Mouse (Mus musculus) midbrain, embryonic 10.5 days (tissue): ENCODE data around the gene Tsnaxip1. TPM values are rescaled to one million over a fixed set of nuclear protein-coding genes. Genes with fewer than 3 reads are reported as not detected.
A peak's percentile ranks its signal among the peaks of the same experiment; 100 is the strongest.

Experiments
- DNase-seq: peaks from one replicate; pipeline ENCODE4 v3.0.0-alpha.2; 2017; ENCODE audit warnings: low spot score
- H3K27ac ChIP-seq: fragments of 300-500 bp; sonication (generic); replicated peaks from 2 replicates; pipeline ENCODE4 v1.5.1; 2016; ENCODE audit warnings: mild to moderate bottlenecking
- H3K27me3 ChIP-seq: fragments of 300-500 bp; sonication (generic); 2 replicates; pipeline ENCODE4 v1.6.1; 2016; ENCODE audit warnings: low read depth, mild to moderate bottlenecking; ENCODE audit not compliant: poor library complexity, severe bottlenecking
- H3K36me3 ChIP-seq: fragments of 300-500 bp; sonication (generic); 2 replicates; pipeline ENCODE4 v1.6.1; 2016; ENCODE audit warnings: mild to moderate bottlenecking, moderate library complexity
- H3K4me1 ChIP-seq: fragments of 300-500 bp; sonication (generic); 2 replicates; pipeline ENCODE4 v1.6.1; 2016
- H3K4me3 ChIP-seq: fragments of 300-500 bp; sonication (generic); 2 replicates; pipeline ENCODE4 v1.5.1; 2016; ENCODE audit warnings: mild to moderate bottlenecking, moderate library complexity
- H3K9me3 ChIP-seq: fragments of 300-500 bp; sonication (generic); replicated peaks from 2 replicates; pipeline ENCODE4 v1.6.1; 2016; ENCODE audit warnings: mild to moderate bottlenecking
- WGBS: fragments of 180-500 bp; shearing (Covaris S2); methylation state at CpG from one replicate; pipeline ENCODE4 v1.1.7; 2016; 5-methylcytosine and 5-hydroxymethylcytosine counted together
- polyA plus RNA-seq: library from polyadenylated mRNA; unstranded; fragments of >200 nt; fragmentation: Nextera tagmentation; extraction: Ambion mirVana; gene quantifications from 2 replicates; pipeline ENCODE4 v1.2.1, GENCODE M21; 2016

Gene Tsnaxip1
- polyA plus RNA-seq, result 0.22 and 0.23 TPM in 2 replicates

DNA sequence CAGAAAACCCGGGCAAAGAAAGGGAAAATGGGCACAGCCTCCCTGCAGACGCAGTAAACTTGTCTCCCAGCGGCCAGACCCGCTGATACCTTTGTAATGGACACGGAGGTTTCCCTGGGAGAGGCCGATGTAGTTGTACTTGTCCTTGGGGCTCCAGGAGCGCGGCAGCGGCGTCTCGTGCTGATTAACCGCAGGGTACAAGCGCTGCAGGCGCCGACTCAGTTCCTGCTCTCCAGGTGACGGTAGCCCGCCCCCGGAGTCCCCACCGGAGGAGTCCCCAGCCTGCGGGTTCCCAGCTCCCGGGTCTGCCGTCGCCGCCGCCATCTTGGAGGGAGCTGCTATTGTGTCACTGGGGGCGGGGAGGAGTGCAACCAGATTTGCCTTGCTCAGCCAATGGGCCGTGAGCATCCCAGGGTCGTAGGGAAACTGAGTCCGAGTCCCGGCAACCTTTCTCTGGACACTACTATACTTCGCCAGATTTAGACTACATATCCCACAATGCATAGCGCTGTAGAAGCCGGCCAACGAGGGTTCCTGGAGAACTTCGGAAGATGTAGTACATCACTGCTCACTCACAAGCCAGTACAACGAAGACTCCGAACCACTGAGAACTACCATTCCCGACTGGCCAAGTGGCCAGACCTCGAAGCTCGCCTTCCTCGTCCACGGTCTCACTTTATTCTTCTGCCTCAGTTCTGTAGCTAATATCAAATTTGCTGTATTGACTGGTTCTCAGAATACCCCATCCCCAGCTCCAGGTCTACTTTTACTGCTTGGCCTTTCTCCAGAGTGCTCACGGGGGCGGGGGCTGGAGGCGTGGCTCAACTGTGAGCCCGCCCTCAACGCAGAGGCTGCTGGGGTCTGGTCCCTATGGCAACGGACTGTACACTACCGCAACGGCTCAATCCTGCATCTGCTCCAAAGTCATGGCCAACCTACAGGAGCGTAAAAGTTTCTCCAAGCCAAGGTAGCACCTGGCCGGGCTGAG lies at the start of gene Tsnaxip1, which contains the start of gene Ranbp10:
Gene Tsnaxip1 (plus strand): TSS at position 871 of the 988 bp plus-strand sequence.
Gene Ranbp10 (minus strand): TSS at position 490 of the 988 bp plus-strand sequence.
- Histone ChIP-seq H3K4me1 (peaks cover 20% of the 10 kb centered on the region), H3K27ac (peak within 1 kb of the TSS; percentile 94), H3K4me3 (peak within 1 kb of the TSS; percentile 97), H3K9me3 (no peaks in the 10 kb centered on the region), H3K27me3 (no peaks in the 10 kb centered on the region), H3K36me3 (peaks cover 38% of the 10 kb centered on the region)
- DNase-seq, result peak; percentile 96
- whole genome bisulfite sequencing, result under 1% methylated on average over 52 of the region's 52 CpGs

DNA sequence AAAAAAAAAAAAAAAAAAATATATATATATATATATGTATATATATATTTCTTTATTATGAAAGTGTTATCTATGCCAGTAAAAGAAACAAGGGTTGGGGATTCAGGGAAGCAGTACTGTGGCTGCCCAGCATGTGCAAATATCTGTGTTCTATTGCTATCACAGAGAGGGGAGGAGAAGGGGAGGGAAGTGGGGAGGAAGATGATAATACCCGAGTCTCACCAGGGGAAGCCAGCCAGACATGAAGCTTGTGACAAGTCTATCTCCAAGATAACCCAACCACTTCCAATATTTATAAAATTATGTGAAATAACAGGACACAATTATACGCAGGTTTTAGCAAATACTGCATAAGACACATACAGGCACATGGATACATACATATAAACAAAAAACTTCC lies 49.7 kb upstream of the Tsnaxip1 start:
- H3K4me1 ChIP-seq, result no peaks in the 10 kb centered on the region
- H3K4me3 ChIP-seq, result no peak overlapping the region
- DNase-seq, result no peak
- H3K27ac ChIP-seq, result no peak overlapping the region
- peaks cover 99% of the 10 kb centered on the region for H3K36me3 ChIP-seq
- no peaks in the 10 kb centered on the region for H3K9me3 ChIP-seq
- no peaks in the 10 kb centered on the region for H3K27me3 ChIP-seq
- WGBS, result 96% methylated on average over 2 of the region's 2 CpGs

DNA sequence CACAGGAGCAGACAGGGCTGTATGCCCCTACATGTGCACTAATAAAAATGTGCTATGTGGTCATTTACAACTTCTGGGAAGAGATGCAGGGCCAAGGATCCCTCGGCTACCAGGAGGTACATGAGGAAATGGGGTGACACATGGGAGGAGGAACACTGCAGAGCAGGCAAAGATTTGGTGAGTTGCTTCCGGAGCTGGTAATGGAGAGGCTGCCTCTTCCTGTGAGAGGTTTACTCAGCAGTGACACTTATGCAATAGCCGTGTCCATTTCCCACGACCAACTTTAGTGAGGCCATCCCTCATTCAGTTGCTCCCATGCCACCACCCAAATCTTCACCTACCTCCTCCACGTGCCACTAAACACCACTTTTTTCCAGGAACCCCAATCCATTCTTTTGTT lies 47.2 kb upstream of the Tsnaxip1 start:
- WGBS, result 94% methylated on average over 5 of the region's 5 CpGs
- Histone ChIP-seq H3K9me3 (no peaks in the 10 kb centered on the region), H3K27me3 (no peaks in the 10 kb centered on the region), H3K27ac (no peak overlapping the region), H3K4me1 (no peaks in the 10 kb centered on the region), H3K4me3 (no peak overlapping the region), H3K36me3 (peaks cover 95% of the 10 kb centered on the region)
- no peak for DNase-seq

DNA sequence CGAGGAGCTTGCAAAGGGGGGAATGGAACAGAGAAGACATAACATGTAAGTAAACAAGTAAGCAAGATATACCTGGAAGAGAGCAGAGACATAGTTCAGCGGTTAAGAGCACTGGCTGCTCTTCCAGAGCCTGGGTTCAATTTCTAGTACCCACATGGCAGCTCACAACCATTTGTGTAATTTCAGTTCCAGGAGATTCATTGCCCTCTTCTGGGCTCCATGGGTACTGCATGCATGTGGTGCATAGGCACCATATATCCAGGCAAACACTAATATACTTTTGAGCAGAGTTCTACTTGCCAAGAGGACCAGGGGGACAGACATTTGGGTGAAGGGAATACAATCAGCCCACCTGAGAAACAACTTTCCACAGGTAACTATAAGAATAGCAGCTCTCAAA lies 39.3 kb upstream of the Tsnaxip1 start:
- DNase-seq, result peak; percentile 59
- no peak overlapping the region for H3K4me3 ChIP-seq
- H3K9me3 ChIP-seq, result no peaks in the 10 kb centered on the region
- 85% methylated on average over 2 of the region's 2 CpGs for WGBS
- no peak overlapping the region for H3K27ac ChIP-seq
- H3K27me3 ChIP-seq, result no peaks in the 10 kb centered on the region
- H3K36me3 ChIP-seq, result peaks cover 50% of the 10 kb centered on the region
- peaks cover 6% of the 10 kb centered on the region for H3K4me1 ChIP-seq

DNA sequence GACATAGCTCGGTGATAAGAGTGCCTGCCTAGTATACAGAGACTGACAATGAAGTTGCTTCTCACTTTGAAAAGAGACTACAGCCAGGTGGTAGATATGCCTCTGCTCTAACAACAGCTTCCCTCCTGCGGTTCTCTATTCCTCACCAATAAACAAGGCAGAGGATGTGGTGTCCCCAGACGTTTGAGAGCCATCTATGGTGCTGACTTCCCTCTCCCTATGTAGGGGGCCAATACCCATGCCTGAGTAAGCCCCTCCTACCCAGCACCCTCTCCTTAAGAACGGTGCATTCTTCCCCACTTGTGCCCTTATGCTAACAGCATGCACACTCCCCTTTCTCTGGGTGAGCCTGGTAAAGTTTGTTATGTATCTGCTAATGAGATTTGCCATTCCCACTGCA lies 38.6 kb upstream of the Tsnaxip1 start:
- no peaks in the 10 kb centered on the region for H3K9me3 ChIP-seq
- H3K27ac ChIP-seq, result no peak overlapping the region
- no peak for DNase-seq
- peaks cover 6% of the 10 kb centered on the region for H3K4me1 ChIP-seq
- peaks cover 43% of the 10 kb centered on the region for H3K36me3 ChIP-seq
- H3K4me3 ChIP-seq, result no peak overlapping the region
- 64% methylated on average over 4 of the region's 4 CpGs for WGBS
- no peaks in the 10 kb centered on the region for H3K27me3 ChIP-seq

DNA sequence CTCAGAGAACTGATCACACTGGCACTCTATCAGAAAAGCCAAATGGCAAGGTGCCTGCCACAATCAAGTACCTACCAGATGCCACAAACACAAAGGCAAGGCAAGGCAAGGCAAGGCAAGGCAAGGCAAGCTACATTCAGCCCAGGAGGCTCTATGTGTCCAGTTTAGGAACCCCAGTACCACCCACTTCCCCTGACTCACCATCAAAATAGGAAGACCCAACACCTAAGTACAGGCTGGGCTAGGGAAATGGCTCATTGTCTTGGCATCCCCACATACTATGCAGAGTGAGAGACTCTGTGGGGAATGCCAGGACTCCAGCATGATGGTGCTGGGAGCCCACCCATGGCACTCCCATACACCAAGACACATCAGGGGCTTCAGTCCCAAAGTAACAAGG lies 37.9 kb upstream of the Tsnaxip1 start:
- peaks cover 6% of the 10 kb centered on the region for H3K4me1 ChIP-seq
- H3K4me3 ChIP-seq, result no peak overlapping the region
- no peak overlapping the region for H3K27ac ChIP-seq
- H3K27me3 ChIP-seq, result no peaks in the 10 kb centered on the region
- H3K36me3 ChIP-seq, result peaks cover 38% of the 10 kb centered on the region
- no peak for DNase-seq
- H3K9me3 ChIP-seq, result no peaks in the 10 kb centered on the region

DNA sequence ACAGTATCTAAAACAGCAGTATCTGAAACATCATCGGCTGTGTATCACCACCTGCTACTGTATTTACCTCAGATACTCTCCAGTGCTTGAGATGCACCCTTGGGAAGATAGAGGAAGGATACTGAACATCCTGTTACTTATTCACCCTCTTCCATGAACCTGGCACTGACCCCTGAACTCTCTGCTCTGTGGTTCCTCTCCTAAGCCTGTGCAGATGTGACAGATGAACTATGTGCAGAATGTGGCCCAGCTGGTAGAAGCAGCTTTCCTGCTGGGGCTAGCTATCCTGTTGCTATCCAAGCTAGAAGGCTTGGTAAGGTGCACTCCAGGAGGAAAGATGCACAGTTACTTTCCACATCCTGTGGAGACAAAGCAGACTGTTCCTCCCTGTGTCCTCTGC lies 34.2 kb upstream of the Tsnaxip1 start:
- 96% methylated on average over 1 of the region's 1 CpGs for WGBS
- H3K36me3 ChIP-seq, result peaks cover 20% of the 10 kb centered on the region
- no peak overlapping the region for H3K4me3 ChIP-seq
- no peaks in the 10 kb centered on the region for H3K9me3 ChIP-seq
- no peaks in the 10 kb centered on the region for H3K27me3 ChIP-seq
- no peak for DNase-seq
- H3K4me1 ChIP-seq, result no peaks in the 10 kb centered on the region
- H3K27ac ChIP-seq, result no peak overlapping the region

DNA sequence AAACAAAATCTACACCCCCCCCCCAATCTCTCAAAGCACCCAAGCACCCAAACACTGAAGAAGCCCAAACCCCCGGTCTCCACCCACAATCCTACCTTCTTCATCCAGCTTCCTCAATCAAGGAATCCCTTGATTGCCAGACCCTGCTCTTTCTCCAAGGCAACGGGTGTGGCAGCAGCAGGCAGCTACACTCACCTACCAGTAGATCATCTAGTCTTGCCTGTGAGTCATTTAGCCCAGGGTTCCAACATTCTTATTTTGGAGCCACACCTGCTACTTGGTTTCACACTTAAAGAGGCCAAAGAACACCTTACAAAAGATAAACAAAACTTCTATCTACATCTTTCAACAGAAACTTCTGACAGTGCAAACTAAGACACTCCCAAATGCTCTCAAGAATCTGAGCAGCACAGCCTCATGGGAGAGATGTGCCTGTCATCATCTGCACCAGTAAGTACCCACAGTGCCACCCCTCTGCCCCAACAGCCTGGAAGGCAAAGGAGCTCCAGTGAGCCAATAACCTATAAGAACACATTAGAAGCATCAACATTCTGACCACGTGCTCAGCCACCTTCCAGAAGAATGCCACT lies 33.4 kb upstream of the Tsnaxip1 start:
- no peak for DNase-seq
- H3K27me3 ChIP-seq, result no peaks in the 10 kb centered on the region
- no peaks in the 10 kb centered on the region for H3K9me3 ChIP-seq
- H3K4me1 ChIP-seq, result no peaks in the 10 kb centered on the region
- H3K4me3 ChIP-seq, result no peak overlapping the region
- 87% methylated on average over 3 of the region's 3 CpGs for WGBS
- peaks cover 27% of the 10 kb centered on the region for H3K36me3 ChIP-seq
- no peak overlapping the region for H3K27ac ChIP-seq

DNA sequence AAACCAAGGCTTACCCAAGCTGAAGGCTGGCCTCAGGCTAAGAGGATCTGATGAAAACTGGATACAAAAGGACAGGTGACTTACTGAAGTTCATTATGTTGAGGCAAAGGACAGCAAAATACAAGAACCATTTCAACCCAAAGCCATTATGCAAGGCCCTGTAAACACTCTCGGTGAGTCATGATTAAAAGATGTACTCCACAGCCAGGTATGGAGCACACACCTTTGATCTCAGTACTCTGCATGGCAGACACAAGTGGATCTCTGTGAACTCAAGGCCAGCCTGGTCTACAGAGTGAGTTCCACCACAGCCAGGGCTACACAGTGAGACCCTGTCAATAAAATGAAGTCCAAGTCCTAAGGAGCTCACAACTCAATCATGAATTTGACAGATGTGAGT lies 31.7 kb upstream of the Tsnaxip1 start:
- Histone ChIP-seq H3K4me1 (0 out of 2 replicates have a peak, but pooled peaks cover 2% of the 10 kb centered on the region), H3K9me3 (no peaks in the 10 kb centered on the region), H3K27ac (no peak overlapping the region), H3K36me3 (peaks cover 29% of the 10 kb centered on the region), H3K4me3 (no peak overlapping the region), H3K27me3 (no peaks in the 10 kb centered on the region)
- no peak for DNase-seq
- 100% methylated on average over 1 of the region's 1 CpGs for WGBS

DNA sequence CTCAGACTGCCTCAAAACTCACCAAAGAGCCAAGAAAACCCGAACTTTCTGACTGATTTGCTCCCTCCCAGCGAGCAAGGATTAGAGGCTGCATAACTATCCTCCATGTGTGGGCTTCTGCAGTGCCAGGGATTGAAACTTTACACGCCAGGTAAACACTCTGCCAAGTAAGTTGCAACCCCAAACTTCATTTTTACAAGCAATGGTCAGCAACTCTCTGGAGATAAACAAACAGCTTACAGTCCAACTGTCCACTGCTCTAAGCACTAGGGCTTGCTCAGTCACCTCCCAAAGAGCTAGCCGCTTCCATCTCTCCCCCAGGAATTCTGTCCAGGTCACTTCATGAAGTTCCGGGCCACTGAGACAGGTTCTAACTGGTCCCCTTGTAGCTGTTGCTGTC lies 29.1 kb upstream of the Tsnaxip1 start:
- Histone ChIP-seq H3K4me1 (0 out of 2 replicates have a peak, but pooled peaks cover 2% of the 10 kb centered on the region), H3K9me3 (no peaks in the 10 kb centered on the region), H3K27me3 (no peaks in the 10 kb centered on the region), H3K36me3 (peaks cover 30% of the 10 kb centered on the region), H3K27ac (no peak overlapping the region), H3K4me3 (no peak overlapping the region)
- DNase-seq, result no peak
- WGBS, result 94% methylated on average over 5 of the region's 5 CpGs

DNA sequence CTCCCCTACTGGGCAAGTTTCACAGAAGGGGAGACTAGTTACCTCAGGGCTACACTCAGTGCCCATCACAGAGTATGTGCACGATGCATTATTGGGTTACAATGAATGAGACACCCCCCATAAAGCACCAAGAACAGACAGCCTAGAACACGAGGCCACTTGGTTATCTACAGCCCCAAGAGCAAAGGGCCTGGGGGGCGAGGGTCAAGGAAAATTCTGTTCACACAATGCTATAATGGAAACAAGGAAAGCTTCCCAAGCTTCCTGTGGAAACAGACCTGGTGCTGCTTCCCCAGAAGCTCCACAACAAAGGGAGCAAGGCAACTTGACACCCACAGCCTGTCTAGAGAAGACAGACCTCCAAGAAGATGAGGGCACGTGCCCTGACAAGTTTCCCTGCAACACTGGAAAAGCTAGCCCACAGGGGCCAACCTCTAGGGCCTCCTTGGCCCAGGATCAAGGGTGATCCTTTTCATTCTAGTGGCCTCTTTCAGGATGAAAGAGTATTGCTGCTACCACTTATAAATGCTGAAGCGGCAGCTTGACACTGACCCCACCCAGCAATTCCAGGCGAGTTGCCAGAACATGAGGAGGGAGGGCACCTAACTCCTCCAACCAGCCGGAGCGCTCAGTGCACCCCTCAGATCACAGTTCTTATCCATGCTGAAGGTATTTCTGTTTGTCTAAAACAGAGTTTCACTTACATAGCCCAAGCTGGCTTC lies 28.3 kb upstream of the Tsnaxip1 start:
- no peak overlapping the region for H3K4me3 ChIP-seq
- H3K27me3 ChIP-seq, result no peaks in the 10 kb centered on the region
- H3K4me1 ChIP-seq, result 0 out of 2 replicates have a peak, but pooled peaks cover 2% of the 10 kb centered on the region
- DNase-seq, result no peak
- peaks cover 35% of the 10 kb centered on the region for H3K36me3 ChIP-seq
- 79% methylated on average over 8 of the region's 8 CpGs for WGBS
- H3K27ac ChIP-seq, result peak overlapping the region; percentile 24; the same call in 1 of the 2 replicates
- H3K9me3 ChIP-seq, result no peaks in the 10 kb centered on the region

DNA sequence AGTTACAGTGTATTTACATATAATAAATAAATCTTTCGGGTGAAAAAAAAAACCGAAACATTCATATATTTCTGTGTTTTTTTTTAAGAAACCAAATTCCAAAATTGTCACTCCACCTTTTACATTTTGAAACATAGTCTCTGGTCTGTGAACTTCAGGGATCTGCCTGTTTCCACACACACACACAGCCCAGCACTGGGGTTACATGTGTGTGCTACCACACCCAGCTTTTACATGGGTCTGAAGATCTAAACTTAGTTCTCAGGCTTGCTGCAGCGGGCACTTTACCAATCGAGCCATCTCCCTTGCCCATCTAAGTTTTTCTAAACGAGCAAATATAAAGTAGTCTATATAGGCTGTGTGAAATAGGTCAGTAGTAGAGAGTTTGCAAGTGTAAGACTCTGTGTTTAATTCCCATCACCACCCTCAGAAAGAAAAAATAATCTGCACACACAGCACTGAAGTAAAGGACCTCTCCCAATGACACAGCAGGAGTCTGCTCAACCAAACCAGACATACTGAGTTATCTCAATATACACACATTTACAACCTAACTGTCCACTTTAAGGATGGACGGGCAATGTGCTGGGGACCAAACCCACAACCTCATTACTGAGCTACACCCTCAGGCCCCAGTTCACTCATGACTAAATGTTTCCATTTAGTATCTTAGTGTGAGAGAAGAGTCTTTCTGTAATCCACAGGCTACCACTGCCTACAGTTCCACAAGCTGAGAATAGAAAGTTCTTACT lies 26.2 kb upstream of the Tsnaxip1 start:
- WGBS, result 90% methylated on average over 6 of the region's 6 CpGs
- no peak overlapping the region for H3K4me3 ChIP-seq
- H3K36me3 ChIP-seq, result peaks cover 42% of the 10 kb centered on the region
- H3K27ac ChIP-seq, result no peak overlapping the region
- no peak for DNase-seq
- H3K4me1 ChIP-seq, result 0 out of 2 replicates have a peak, but pooled peaks cover 2% of the 10 kb centered on the region
- H3K27me3 ChIP-seq, result no peaks in the 10 kb centered on the region
- H3K9me3 ChIP-seq, result no peaks in the 10 kb centered on the region
